Mouse (Mus musculus): ENCODE data around the gene Plekhg5. TPM values are rescaled to one million over a fixed set of nuclear protein-coding genes. Genes with fewer than 3 reads are reported as not detected.

Gene Plekhg5
- polyA plus RNA-seq, 1 experiment from 2014 or later = 21.3 TPM

DNA sequence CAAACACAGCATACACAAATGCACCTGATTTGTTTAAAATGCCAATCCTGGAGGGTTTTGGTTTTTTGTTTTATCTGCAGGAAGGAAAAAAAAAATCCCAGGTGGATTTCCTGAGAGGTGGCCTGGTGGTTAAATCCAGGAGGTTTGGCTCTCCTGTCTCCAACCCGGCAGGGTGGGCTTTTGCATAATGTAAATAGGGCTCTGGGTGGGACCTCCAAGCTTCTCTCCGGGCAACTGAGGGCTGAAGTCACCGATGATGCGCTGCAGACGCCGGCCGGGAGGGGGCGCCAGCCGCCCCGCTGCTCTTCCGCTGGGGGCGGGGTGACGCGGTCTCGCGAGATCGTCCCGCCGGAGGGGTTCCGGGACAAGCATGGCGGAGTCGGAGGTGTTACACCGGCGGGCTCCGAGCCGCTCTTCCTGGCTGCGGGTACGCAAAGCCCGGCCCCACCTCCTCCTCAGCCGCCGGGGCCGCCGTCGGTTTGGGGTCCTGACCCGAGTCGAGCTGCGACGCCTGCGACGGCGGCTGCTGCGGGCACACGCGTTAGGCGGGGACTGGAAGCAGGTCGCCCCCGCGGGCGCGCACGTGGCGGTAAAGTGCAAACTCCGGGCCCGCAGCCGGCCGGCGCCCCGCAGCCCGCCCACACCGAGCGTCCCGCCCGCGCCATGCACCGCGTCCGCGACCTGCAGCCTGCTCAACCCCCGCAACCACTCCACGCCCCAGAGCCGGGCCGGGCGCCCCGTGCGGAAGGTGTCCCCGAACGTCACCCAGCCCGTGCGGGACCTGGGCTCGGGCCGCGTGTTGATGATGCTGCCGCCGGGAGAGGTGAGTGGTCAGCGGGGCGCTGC, 33.1 kb upstream of the Plekhg5 start, which contains the start of gene Nol9:
Gene Nol9, plus strand, starts transcription at position 337 of the 846 bp plus-strand sequence.
- Histone ChIP-seq H3K27ac (replicated peaks) (0 out of 2 replicates have a peak within 1 kb of the TSS, but pooled peaks have one; percentile 41), H3K4me2 (replicated peaks) (peak within 1 kb of the TSS; percentile 78), H3K27me3 (no peaks in the 10 kb centered on the region), H3K9ac (peak within 1 kb of the TSS; percentile 93), H3K4me1 (peaks cover 16% of the 10 kb centered on the region), H3K4me3 (replicated peaks) (peak within 1 kb of the TSS; percentile 99), H3K9me3 (replicated peaks) (no peaks in the 10 kb centered on the region), H3K36me3 (peaks cover 34% of the 10 kb centered on the region)
- under 1% methylated on average over 86 of the region's 86 CpGs for WGBS
- ATAC-seq (ENCODE audit: insufficient number of reproducible peaks, low FRiP score, low TSS enrichment, low read depth) = peak; percentile 77

DNA sequence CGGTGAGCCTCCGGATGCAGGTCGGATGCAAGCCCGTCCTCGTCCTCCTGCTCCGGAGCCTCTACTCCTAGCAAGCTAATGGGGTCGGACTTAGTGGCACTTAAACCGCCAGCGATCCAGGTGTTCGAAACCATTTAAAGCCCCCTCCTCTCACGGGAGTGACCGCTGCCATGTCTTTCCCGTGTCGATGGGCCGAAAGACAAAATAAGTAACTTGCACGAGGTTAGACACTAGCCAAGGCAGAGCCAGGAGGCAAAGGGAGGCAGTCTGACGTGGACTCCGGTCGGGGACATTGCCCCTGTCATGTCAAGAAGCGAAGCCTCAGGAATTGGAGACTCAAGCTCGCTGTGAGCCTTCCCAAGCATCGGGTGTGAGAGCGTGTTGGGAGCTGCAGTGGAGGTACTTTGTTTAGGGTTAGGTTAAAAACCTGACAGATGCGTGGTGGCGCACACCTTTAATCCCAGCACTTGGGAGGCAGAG, 32.4 kb upstream of the Plekhg5 start:
- 3% methylated on average over 25 of the region's 25 CpGs for WGBS
- Histone ChIP-seq H3K27ac (replicated peaks) (no peak overlapping the region), H3K9ac (peak overlapping the region; percentile 93), H3K9me3 (replicated peaks) (no peaks in the 10 kb centered on the region), H3K4me2 (replicated peaks) (peak overlapping the region; percentile 78), H3K36me3 (peaks cover 41% of the 10 kb centered on the region), H3K4me1 (peaks cover 16% of the 10 kb centered on the region), H3K27me3 (no peaks in the 10 kb centered on the region), H3K4me3 (replicated peaks) (peak overlapping the region; percentile 99)
- no peak for ATAC-seq (ENCODE audit: insufficient number of reproducible peaks, low FRiP score, low TSS enrichment, low read depth)

DNA sequence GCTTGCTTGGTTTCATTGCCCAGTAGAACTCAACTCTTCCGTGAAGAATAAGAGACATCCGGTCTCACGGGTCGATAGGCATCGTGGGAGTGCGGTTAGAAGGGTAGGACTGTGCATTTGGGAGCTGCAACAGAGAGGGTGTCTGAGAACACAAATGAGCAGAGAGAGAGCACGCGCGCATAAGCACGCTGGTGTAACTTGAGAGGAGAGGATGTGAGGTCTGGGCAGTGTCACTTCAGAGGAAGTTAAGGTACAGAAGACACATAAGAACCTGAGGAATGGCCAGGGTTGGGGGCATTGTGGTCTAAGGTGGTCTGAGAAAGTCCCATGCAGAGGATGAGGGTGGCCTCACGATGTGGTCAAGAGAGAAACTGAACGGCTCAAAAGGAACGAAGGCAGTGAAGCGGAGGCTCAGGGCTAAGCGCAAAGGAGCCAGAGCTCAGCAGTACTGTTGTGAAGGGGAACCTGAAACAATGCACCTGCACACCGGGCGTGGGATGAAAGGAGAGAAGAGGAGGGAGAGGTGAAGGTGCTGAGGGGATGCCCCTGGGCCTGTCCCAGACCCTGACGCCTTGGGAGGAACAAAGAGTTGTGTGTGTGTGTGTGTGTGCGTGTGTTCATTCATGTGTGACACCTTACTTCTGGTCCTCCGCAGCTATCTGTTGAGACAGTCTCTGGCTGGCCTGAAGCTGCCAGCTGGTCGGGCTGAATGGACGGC, 30.2 kb upstream of the Plekhg5 start:
- Histone ChIP-seq H3K4me3 (replicated peaks) (no peak overlapping the region), H3K36me3 (peaks cover 61% of the 10 kb centered on the region), H3K4me2 (replicated peaks) (no peak overlapping the region), H3K4me1 (peaks cover 16% of the 10 kb centered on the region), H3K9ac (no peak overlapping the region), H3K27me3 (no peaks in the 10 kb centered on the region), H3K27ac (replicated peaks) (no peak overlapping the region), H3K9me3 (replicated peaks) (no peaks in the 10 kb centered on the region)
- no peak for ATAC-seq (ENCODE audit: insufficient number of reproducible peaks, low FRiP score, low TSS enrichment, low read depth)
- 95% methylated on average over 22 of the region's 22 CpGs for WGBS

- Histone ChIP-seq H3K9ac (no peak overlapping the region), H3K4me2 (replicated peaks) (no peak overlapping the region), H3K9me3 (replicated peaks) (no peaks in the 10 kb centered on the region), H3K27me3 (no peaks in the 10 kb centered on the region), H3K4me3 (replicated peaks) (no peak overlapping the region), H3K36me3 (peaks cover 72% of the 10 kb centered on the region), H3K4me1 (peaks cover 16% of the 10 kb centered on the region), H3K27ac (replicated peaks) (no peak overlapping the region)
- WGBS = 90% methylated on average over 3 of the region's 3 CpGs
- no peak for ATAC-seq (ENCODE audit: insufficient number of reproducible peaks, low FRiP score, low TSS enrichment, low read depth)
Observed at GRCm38 (mm10) chr4:152043171-152043570, 29.1 kb upstream of the Plekhg5 start.

DNA sequence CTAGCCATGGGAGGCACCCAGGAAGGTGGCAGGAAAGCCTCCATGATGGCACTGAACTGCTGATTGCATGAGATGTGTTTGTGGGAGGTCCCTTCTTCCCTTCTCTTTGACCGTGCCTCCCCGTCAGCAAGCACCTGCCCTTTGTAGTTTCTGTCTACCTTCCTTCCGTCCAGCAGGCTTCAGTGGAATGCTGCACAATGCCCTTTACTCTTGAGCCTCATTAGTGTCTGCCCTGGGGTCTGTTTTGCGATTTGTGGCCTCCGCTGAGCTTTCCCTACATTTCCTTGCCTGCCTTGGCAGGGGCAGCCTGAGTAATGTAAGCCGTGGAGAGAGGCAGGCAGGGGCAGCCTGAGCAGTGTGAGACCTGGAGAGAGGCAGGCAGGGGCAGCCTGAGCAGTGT, 27.7 kb upstream of the Plekhg5 start:
- Histone ChIP-seq H3K27me3 (no peaks in the 10 kb centered on the region), H3K27ac (replicated peaks) (no peak overlapping the region), H3K9ac (no peak overlapping the region), H3K4me2 (replicated peaks) (no peak overlapping the region), H3K4me3 (replicated peaks) (no peak overlapping the region), H3K9me3 (replicated peaks) (no peaks in the 10 kb centered on the region), H3K36me3 (peaks cover 83% of the 10 kb centered on the region), H3K4me1 (peaks cover 11% of the 10 kb centered on the region)
- 71% methylated on average over 6 of the region's 6 CpGs for WGBS
- no peak for ATAC-seq (ENCODE audit: insufficient number of reproducible peaks, low FRiP score, low TSS enrichment, low read depth)

- H3K9ac ChIP-seq = no peak overlapping the region
- WGBS = 72% methylated on average over 9 of the region's 9 CpGs
- no peak overlapping the region for H3K4me3 ChIP-seq (replicated peaks)
- H3K27ac ChIP-seq (replicated peaks) = no peak overlapping the region
- H3K9me3 ChIP-seq (replicated peaks) = no peaks in the 10 kb centered on the region
- H3K36me3 ChIP-seq = peaks cover 49% of the 10 kb centered on the region
- no peak for ATAC-seq (ENCODE audit: insufficient number of reproducible peaks, low FRiP score, low TSS enrichment, low read depth)
- no peaks in the 10 kb centered on the region for H3K27me3 ChIP-seq
- H3K4me2 ChIP-seq (replicated peaks) = no peak overlapping the region
- H3K4me1 ChIP-seq = no peaks in the 10 kb centered on the region
Observed at GRCm38 (mm10) chr4:152062390-152063110, 9.7 kb upstream of the Plekhg5 start.

GRCm38 (mm10) chr4:152067280-152067679, 5.0 kb upstream of the Plekhg5 start:
- Histone ChIP-seq H3K27me3 (no peaks in the 10 kb centered on the region), H3K27ac (replicated peaks) (no peak overlapping the region), H3K4me1 (peaks cover 16% of the 10 kb centered on the region), H3K9ac (no peak overlapping the region), H3K36me3 (peaks cover 11% of the 10 kb centered on the region; the same call in 1 of the 2 replicates), H3K4me3 (replicated peaks) (no peak overlapping the region), H3K9me3 (replicated peaks) (no peaks in the 10 kb centered on the region), H3K4me2 (replicated peaks) (no peak overlapping the region)
- no peak for ATAC-seq (ENCODE audit: insufficient number of reproducible peaks, low FRiP score, low TSS enrichment, low read depth)

DNA sequence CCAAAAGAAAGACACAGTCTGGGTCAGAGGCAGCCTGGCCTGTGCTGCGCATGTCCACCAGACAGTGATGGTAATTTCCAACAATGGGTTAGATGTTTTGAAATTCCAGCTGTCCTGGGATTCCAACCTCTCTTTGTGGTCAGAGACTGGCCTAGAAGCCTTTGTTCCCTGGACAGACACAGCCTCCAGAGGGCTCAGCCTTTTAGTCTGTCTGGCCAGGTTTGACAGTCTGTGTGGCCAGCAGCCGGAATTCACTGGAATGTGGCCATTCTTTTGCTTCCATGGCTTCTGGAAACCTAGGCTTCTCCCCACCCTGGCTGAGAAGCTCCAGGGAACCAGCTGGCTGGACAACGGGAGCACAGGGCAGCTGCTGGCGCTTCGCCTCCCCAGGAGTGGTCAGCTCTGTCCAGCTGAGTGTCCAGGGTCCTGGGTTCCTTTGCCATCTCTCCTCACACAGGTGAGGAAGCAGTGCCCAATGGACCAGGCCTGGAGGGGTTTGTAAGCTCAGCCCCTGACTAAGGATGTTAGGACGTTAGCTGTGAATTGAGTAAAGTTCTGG, 4.1 kb upstream of the Plekhg5 start:
- H3K4me3 ChIP-seq (replicated peaks) = no peak overlapping the region
- WGBS = 77% methylated on average over 6 of the region's 6 CpGs
- no peak for ATAC-seq (ENCODE audit: insufficient number of reproducible peaks, low FRiP score, low TSS enrichment, low read depth)

DNA sequence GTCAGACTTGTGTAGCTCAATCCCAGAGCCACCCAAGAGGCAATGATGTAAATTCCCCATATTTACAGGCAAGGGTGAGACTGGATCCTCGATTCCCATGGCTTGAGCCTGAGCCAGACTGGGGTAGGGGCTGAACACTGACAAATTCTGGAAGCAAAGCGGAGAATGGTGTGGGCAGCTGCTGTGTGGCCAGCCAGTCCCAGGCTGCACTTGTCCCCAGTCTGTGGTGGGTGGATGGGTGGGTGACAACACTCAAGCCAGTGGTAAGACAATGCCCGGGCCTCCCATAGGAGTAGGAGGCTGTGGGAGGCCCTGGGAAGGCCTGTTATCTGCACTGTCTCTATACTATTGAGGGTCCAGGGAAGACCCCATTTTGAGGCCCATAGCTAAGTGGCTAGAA, 3.1 kb upstream of the Plekhg5 start:
- Histone ChIP-seq H3K27ac (replicated peaks) (no peak overlapping the region), H3K9ac (no peak overlapping the region), H3K9me3 (replicated peaks) (no peaks in the 10 kb centered on the region), H3K27me3 (no peaks in the 10 kb centered on the region), H3K4me3 (replicated peaks) (no peak overlapping the region), H3K4me1 (peaks cover 33% of the 10 kb centered on the region), H3K4me2 (replicated peaks) (no peak overlapping the region), H3K36me3 (peaks cover 2% of the 10 kb centered on the region; the same call in 1 of the 2 replicates)
- WGBS = 83% methylated on average over 3 of the region's 3 CpGs
- ATAC-seq (ENCODE audit: insufficient number of reproducible peaks, low FRiP score, low TSS enrichment, low read depth) = no peak

More for the DNA sequence above, 4.1 kb upstream of the Plekhg5 start:
- Histone ChIP-seq H3K4me2 (replicated peaks) (no peak overlapping the region), H3K9ac (no peak overlapping the region), H3K36me3 (peaks cover 3% of the 10 kb centered on the region; the same call in 1 of the 2 replicates), H3K4me1 (peaks cover 23% of the 10 kb centered on the region), H3K9me3 (replicated peaks) (no peaks in the 10 kb centered on the region), H3K27ac (replicated peaks) (no peak overlapping the region), H3K27me3 (no peaks in the 10 kb centered on the region)

DNA sequence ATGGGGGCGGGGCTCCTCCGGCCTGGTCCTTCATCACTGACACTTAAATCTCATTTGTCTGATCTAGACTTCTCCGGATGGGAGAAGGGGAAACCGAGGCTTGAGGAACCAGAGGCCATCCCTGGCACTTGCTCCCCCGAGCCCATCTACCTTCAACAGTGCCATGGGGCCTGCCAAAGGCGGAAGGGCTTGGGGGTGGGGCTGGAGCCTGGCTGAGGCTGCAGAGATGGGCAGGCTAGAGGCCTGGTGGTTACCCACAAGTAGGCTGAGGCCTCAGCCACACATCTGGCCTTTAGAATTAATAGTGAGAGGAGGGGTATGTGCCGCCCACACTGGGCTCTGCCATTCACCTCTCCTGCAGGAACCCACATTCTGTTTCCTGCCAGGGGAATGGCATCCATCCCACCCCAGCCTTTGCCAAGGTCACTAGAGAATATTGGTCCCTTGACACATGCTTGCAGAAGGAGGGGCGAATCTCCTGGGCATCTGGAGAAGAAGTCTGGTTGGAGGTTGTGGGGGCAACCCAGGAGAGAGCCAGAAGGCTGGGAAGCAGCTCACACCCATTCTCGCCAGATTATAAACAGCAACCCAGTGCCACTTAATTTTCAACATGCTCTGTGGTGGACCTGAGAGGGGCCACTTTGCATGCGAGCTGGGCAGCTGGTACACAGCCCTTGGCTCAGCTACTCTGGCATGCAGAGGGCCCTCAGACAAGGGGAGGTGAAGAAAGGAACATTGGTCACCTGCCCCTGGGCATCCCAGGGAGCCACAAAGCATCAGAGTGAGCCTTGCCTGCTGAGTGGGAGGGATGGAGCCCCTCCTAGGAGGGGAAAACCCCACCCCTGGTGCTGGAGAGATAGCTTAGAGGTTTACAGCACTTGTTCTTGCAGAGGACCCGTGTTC, 1.6 kb upstream of the Plekhg5 start:
- ATAC-seq (ENCODE audit: insufficient number of reproducible peaks, low FRiP score, low TSS enrichment, low read depth) = peak; percentile 55
- Histone ChIP-seq H3K27me3 (no peaks in the 10 kb centered on the region), H3K4me1 (peaks cover 33% of the 10 kb centered on the region), H3K9ac (no peak overlapping the region), H3K9me3 (replicated peaks) (no peaks in the 10 kb centered on the region), H3K36me3 (no peaks in the 10 kb centered on the region), H3K4me2 (replicated peaks) (no peak overlapping the region), H3K27ac (replicated peaks) (no peak overlapping the region), H3K4me3 (replicated peaks) (no peak overlapping the region)
- 66% methylated on average over 11 of the region's 11 CpGs for WGBS

Measured in embryonic facial prominence, embryonic 15.5 days (tissue).